Mouse (Mus musculus) embryonic facial prominence, embryonic 14.5 days (tissue): ENCODE measurements at regions not wholly inside any gene's neighbourhood (a gene's known extent, or its start where the extent isn't known, plus 50 kb on each side); places are given as distances from the start of the nearest gene placed in this dataset.

Experiments used
- ATAC-seq: fragments of 200-750 bp; cut with Nextera tagmentation; 2 replicates; pipeline ENCODE4 v1.8.0; 2017; ENCODE audit warnings: low read depth, moderate number of reproducible peaks, moderate TSS enrichment
- DNase-seq: peaks from one replicate; pipeline ENCODE4 v3.0.0-alpha.2; 2015; ENCODE audit warnings: low spot score
- H3K27ac ChIP-seq: fragments of 300-500 bp; sonication (generic); replicated peaks from 2 replicates; pipeline ENCODE4 v1.5.1; 2014; ENCODE audit warnings: low read depth, mild to moderate bottlenecking, low read length, moderate library complexity
- H3K27me3 ChIP-seq: fragments of 300-500 bp; sonication (generic); replicated peaks from 2 replicates; pipeline ENCODE4 v1.6.1; 2014; ENCODE audit warnings: low read length; ENCODE audit not compliant: control insufficient read depth, insufficient read depth
- H3K36me3 ChIP-seq: fragments of 300-500 bp; sonication (generic); 2 replicates; pipeline ENCODE4 v1.6.1; 2014; ENCODE audit warnings: low read length, mixed read lengths; ENCODE audit not compliant: control insufficient read depth, insufficient read depth
- H3K4me1 ChIP-seq: fragments of 300-500 bp; sonication (generic); 2 replicates; pipeline ENCODE4 v1.6.1; 2014; ENCODE audit warnings: antibody characterized with exemption, low read length; ENCODE audit not compliant: control insufficient read depth, insufficient read depth
- H3K4me2 ChIP-seq: fragments of 300-500 bp; sonication (generic); 2 replicates; pipeline ENCODE4 v1.6.1; 2014; ENCODE audit warnings: low read depth, mild to moderate bottlenecking, low read length, moderate library complexity, mixed read lengths
- H3K4me3 ChIP-seq: fragments of 300-500 bp; sonication (generic); 2 replicates; pipeline ENCODE4 v1.5.1; 2014; ENCODE audit warnings: low read depth, mild to moderate bottlenecking, low read length
- H3K9ac ChIP-seq: fragments of 300-500 bp; sonication (generic); 2 replicates; pipeline ENCODE4 v1.6.1; 2014; ENCODE audit warnings: low read depth, mild to moderate bottlenecking, low read length, moderate library complexity, mixed read lengths
- H3K9me3 ChIP-seq: fragments of 300-500 bp; sonication (generic); 2 replicates; pipeline ENCODE4 v1.6.1; 2016; ENCODE audit warnings: low read length; ENCODE audit not compliant: control insufficient read depth
- WGBS: fragments of 180-500 bp; shearing (Covaris S2); extraction: QIAGEN DNeasy Blood & Tissue Kit; methylation state at CpG from one replicate; pipeline ENCODE4 v1.1.7; 2014; 5-methylcytosine and 5-hydroxymethylcytosine counted together

GRCm38 (mm10) chr13:60358408-60359060 is 181.4 kb upstream of the Gas1 start:
- no peaks in the 10 kb centered on the region for H3K27me3 ChIP-seq
- no peak overlapping the region for H3K9ac ChIP-seq
- peak; percentile 86 for ATAC-seq
- no peak overlapping the region for H3K4me3 ChIP-seq
- 52% methylated on average over 7 of the region's 7 CpGs for WGBS
- H3K36me3 ChIP-seq: no peaks in the 10 kb centered on the region
- no peak overlapping the region for H3K4me2 ChIP-seq
- peak; percentile 91 for DNase-seq
- no peaks in the 10 kb centered on the region for H3K9me3 ChIP-seq
- H3K4me1 ChIP-seq: peaks cover 9% of the 10 kb centered on the region
- H3K27ac ChIP-seq: peak overlapping the region; percentile 46

DNA sequence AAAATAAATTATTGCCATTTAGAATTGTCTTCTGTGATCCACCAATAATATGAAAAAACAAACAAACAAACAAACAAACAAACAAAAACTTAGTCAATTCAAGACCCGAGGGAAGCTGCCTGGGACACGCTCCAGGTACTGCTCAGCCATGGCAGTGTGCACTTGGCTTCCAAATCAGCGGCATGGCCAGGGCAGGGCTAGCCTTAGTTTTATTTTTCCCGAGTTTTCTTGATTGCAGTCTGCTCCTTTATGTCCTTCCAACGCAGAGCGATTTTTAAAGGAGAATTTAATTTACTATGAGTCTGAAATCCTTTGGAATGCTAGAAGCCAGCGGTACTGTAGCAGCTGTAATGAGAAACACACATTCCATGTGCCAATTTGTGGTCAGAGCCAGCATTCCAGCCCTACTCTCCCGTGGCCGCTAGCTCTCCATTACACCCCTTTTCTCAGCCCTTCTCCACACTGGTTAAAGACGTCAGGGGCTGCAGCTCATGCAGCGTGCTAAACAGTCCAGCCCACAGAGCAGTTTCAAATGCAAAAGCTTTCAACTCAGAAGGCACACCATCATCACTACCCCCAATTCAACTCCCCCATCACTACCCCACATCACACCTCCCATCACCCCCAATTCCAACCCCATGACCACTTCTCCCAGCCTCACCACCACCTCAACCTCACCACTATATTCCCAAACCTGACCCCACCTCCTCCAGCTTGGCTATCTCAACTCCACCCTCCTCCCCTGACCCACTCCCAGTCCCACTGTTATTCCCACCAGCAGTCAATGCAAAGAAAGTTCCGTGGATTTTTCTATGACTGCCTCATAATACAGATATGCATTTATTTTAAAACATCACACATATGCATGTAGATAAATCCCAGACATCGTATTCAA is 187.9 kb upstream of the Gas1 start:
- Histone ChIP-seq H3K36me3 (no peaks in the 10 kb centered on the region), H3K9me3 (no peaks in the 10 kb centered on the region), H3K27me3 (no peaks in the 10 kb centered on the region), H3K9ac (peak overlapping the region; percentile 34; the same call in 1 of the 2 replicates), H3K4me1 (peaks cover 49% of the 10 kb centered on the region), H3K27ac (peak overlapping the region; percentile 90), H3K4me2 (peak overlapping the region; percentile 33), H3K4me3 (no peak overlapping the region)
- peak; percentile 97 for DNase-seq
- ATAC-seq: peak; percentile 96
- 17% methylated on average over 13 of the region's 13 CpGs for WGBS

- no peak overlapping the region for H3K4me3 ChIP-seq
- WGBS: 35% methylated on average over 4 of the region's 4 CpGs
- ATAC-seq: no peak
Measured at GRCm38 (mm10) chr13:60369216-60369615, 192.1 kb upstream of the Gas1 start.

GRCm38 (mm10) chr13:60371656-60372055 is 194.5 kb upstream of the Gas1 start:
- no peaks in the 10 kb centered on the region for H3K27me3 ChIP-seq
- no peak overlapping the region for H3K9ac ChIP-seq
- no peak overlapping the region for H3K4me2 ChIP-seq
- DNase-seq (no peak), ATAC-seq (no peak)
- no peaks in the 10 kb centered on the region for H3K36me3 ChIP-seq
- H3K4me3 ChIP-seq: no peak overlapping the region
- H3K27ac ChIP-seq: no peak overlapping the region
- H3K9me3 ChIP-seq: no peaks in the 10 kb centered on the region
- 67% methylated on average over 2 of the region's 2 CpGs for WGBS
- H3K4me1 ChIP-seq: peaks cover 25% of the 10 kb centered on the region

More at GRCm38 (mm10) chr13:60369216-60369615, 192.1 kb upstream of the Gas1 start:
- peaks cover 49% of the 10 kb centered on the region for H3K4me1 ChIP-seq
- H3K9me3 ChIP-seq: no peaks in the 10 kb centered on the region
- no peak overlapping the region for H3K9ac ChIP-seq
- H3K4me2 ChIP-seq: no peak overlapping the region
- H3K36me3 ChIP-seq: no peaks in the 10 kb centered on the region
- peak; percentile 86 for DNase-seq
- H3K27me3 ChIP-seq: no peaks in the 10 kb centered on the region
- peak overlapping the region; percentile 29 for H3K27ac ChIP-seq

DNA sequence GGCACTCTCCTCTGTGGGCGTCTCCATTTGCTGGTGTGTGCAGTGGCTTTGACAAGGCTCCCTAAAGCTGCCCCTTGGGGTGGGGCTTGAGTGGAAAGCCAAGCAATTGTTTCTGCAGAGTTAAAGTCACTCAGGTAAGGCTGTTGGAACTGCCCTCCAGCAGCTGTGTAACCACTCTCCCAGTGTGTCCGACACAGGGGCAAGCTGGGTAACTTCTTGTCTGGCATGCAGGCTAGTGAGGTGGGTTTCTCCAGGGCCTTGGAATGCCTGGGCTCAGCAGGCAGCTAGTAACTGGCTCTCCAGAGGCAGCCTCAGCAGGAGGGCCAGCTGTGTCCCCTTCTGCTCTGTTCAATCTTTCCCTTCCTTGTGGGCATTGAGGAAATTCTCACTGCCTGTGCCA is 199.5 kb upstream of the Gas1 start:
- no peak for ATAC-seq
- no peak for DNase-seq
- Histone ChIP-seq H3K9ac (no peak overlapping the region), H3K4me3 (no peak overlapping the region), H3K4me2 (no peak overlapping the region), H3K36me3 (no peaks in the 10 kb centered on the region), H3K27ac (0 out of 2 replicates have a peak overlapping the region, but pooled peaks have one; percentile 17), H3K9me3 (no peaks in the 10 kb centered on the region), H3K4me1 (no peaks in the 10 kb centered on the region; the same call in 1 of the 2 replicates), H3K27me3 (no peaks in the 10 kb centered on the region)
- WGBS: 56% methylated on average over 2 of the region's 2 CpGs

DNA sequence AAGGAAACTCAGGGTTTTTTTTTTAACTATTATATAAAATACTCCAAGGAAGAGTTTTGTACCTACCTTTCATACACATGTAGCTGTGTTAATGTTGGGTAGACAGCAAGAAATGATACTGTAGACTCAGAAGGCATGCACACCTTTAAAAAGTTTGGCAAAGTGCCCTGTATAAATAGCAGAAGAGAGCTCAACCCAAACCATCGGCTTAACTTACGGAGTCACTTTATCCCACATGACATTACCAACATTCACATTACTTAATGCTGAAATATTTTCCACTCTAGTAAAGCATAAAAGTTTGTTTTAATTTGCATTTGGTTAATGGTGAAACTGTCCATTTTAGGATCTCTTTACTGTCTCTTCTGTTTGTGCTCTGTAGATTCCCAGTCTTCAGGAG is 205.7 kb upstream of the Gas1 start:
- Histone ChIP-seq H3K4me1 (peaks cover 3% of the 10 kb centered on the region; the same call in 1 of the 2 replicates), H3K4me3 (no peak overlapping the region), H3K27ac (no peak overlapping the region), H3K9me3 (no peaks in the 10 kb centered on the region), H3K4me2 (no peak overlapping the region), H3K27me3 (no peaks in the 10 kb centered on the region), H3K36me3 (no peaks in the 10 kb centered on the region), H3K9ac (no peak overlapping the region)
- DNase-seq (peak; percentile 47), ATAC-seq (no peak)
- 35% methylated on average over 2 of the region's 2 CpGs for WGBS

DNA sequence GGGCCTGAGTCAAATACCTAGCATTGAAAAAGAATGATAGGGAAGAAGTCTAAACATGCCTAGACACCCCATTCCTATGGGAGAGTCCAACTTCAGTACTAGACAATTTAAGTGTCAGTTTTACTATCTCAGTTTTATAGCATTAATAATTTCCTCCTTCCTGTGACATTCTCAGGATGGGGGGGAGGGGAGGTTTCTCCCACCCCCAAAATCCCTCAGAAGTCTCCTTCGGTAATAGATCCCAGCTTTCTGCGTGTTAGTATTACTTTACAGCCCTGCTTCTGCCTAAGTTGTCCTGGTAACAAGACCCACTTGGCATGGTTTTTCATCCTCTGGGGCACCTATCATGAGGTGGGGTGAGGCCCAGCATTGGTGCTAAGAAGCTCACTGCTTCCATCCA is 202.9 kb upstream of the Dapk1 start:
- H3K36me3 ChIP-seq: no peaks in the 10 kb centered on the region
- H3K4me2 ChIP-seq: no peak overlapping the region
- no peak overlapping the region for H3K27ac ChIP-seq
- no peak overlapping the region for H3K4me3 ChIP-seq
- no peak for ATAC-seq
- no peak overlapping the region for H3K9ac ChIP-seq
- H3K4me1 ChIP-seq: no peaks in the 10 kb centered on the region
- H3K9me3 ChIP-seq: 0 out of 2 replicates have a peak, but pooled peaks cover 3% of the 10 kb centered on the region
- peak; percentile 35 for DNase-seq
- 71% methylated on average over 2 of the region's 2 CpGs for WGBS
- H3K27me3 ChIP-seq: no peaks in the 10 kb centered on the region

DNA sequence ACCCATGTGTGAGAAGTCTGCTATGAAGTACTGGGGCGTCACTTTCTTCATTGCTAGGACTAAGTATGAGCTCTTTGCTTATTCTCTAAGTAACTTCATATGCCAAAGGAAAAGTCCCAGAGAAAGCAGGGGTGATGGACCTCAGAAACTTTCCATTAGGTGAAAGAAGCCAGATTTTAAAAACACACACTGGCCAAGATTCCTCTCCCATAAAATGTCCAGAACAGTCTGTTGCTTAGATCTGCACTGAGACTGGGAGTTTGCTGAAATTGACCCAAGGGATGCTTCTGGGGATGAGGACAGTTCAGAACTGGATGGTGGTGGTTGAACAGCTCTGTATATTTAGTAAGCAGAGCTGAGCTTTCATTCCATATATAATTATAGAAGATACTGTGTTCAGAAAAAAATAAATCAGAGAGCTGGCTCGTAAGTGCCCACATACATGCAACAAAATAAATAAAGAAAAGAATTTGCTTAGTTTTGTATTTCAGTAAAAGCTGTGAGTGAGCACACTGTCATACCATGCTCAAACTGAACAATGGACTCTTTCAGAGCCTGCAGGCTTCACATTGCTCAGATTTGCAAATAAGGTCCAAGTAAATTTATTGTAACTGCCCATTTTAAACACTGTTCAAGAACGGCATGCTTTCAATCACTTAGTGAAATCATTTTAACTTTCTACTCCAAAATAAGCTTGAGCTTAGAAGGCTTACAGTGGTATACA is 200.8 kb upstream of the Dapk1 start:
- H3K4me1 ChIP-seq: no peaks in the 10 kb centered on the region
- ATAC-seq: peak; percentile 30; the same call in 1 of the 2 replicates
- H3K4me2 ChIP-seq: no peak overlapping the region
- 48% methylated on average over 3 of the region's 3 CpGs for WGBS
- H3K36me3 ChIP-seq: no peaks in the 10 kb centered on the region
- peak overlapping the region; percentile 73 for H3K27ac ChIP-seq
- DNase-seq: peak; percentile 65
- 0 out of 2 replicates have a peak, but pooled peaks cover 3% of the 10 kb centered on the region for H3K9me3 ChIP-seq
- no peak overlapping the region for H3K4me3 ChIP-seq
- H3K9ac ChIP-seq: no peak overlapping the region
- no peaks in the 10 kb centered on the region for H3K27me3 ChIP-seq
